Mouse (Mus musculus): ENCODE data around the gene Tcam1.
A peak's percentile ranks its signal among the peaks of the same experiment; 100 is the strongest.
"Not testable (repeated sequence)": the region's sequence is repeated elsewhere in the genome, so short reads cannot be mapped to it uniquely, and the experiment has no call there.

Tcam1 gene

DNA sequence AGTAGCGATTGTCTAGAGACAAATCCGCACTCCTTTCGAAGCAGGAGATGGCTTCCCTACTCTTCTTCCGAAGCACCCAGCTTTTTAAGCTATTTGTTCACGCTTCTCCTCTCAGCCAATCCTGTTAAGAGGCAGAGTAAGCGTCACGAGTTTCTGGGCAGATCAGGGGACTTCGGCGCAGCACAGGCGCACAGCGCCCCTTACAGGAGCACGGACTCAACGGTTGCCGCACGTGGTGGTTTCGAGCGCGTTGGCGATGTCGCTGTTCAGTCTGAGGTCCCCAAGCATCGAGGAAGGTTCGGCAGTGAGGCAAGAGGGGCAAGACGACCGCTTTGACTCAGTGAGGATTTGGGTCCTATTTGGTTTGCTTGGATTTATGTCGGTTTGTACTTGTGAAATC is at the start of gene Tcam1:
Gene Tcam1 (plus strand): TSS at position 219 of the 400 bp plus-strand sequence.
- peak; percentile 86 for DNase-seq (ENCODE audit: low read depth, low spot score)

DNA sequence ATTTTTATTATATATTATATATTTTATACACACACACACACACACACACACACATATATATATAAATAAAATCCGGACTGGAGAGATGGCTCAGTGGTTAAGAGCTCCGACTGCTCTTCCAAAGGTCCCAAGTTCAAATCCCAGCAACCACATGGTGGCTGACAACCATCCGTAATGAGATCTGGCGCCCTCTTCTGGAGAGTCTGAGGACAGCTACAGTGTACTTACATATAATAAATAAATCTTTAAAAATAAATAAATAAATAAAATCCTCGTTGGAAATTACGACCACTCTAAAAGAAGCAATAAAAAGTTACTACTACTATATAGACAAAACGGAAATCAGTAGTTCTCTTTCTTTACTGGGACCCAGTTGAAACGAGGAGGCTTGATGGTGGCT is 42.5 kb upstream of the Tcam1 start:
- not testable (repeated sequence) for DNase-seq (ENCODE audit: low read depth, low spot score)

DNA sequence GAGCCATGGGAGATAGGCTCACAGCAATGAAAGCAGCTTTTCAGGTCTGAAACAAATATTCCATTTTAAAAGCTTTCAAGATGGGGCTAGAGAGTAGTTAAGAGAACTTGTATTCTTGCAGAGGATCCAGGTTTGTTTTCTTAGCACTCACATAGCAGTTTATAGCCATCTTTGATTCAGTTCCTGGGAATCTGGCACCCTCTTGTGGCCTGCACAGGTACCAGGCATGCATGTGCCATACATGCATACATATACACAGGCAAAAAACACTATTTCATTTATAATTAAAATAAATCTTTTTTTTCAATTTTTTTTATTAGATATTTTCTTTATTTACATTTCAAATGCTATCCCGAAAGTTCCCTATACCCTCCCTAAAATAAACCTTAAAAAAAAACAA is 29.6 kb upstream of the Tcam1 start:
- DNase-seq (ENCODE audit: low read depth, low spot score) = no peak

DNA sequence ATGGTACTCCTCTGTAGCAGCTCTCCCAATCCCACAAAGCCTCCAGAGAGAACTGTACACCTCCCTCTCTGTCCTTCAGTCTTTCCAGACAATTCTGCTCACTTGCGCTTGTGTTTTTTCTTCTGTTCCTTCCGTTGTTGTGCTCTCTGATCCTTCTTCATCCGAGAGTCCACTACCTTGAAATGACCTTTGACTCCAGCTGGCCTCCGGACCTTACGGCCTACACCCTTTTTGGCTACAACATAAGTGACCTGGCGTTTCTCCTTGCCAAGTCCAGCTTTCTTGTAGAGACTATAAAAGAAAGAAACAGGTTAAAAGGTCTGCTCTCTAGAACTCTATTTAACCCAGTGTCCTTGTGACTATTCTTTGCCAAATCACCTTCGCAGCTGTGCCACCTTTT is 27.1 kb upstream of the Tcam1 start:
- DNase-seq (ENCODE audit: low read depth, low spot score) = no peak

DNA sequence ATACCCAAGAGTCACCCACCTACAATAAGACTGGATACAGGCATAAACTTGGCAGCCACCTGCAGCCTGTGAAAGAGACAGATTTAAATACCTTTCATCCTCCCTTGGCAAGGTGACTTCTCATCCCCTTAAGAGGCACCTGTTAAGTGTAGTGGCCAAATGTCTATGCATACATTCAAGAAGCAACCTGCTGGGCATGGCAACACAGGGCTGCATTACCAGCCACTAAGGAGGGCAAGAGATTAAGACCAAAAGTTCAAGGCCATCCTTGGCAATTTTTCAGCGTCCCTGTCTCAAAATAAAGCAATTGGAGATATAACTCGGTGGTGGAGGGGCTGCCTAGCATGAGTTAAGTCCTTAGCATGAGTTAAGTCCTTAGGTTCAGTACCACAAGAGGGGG is 21.7 kb upstream of the Tcam1 start:
- DNase-seq (ENCODE audit: low read depth, low spot score) = no peak

DNA sequence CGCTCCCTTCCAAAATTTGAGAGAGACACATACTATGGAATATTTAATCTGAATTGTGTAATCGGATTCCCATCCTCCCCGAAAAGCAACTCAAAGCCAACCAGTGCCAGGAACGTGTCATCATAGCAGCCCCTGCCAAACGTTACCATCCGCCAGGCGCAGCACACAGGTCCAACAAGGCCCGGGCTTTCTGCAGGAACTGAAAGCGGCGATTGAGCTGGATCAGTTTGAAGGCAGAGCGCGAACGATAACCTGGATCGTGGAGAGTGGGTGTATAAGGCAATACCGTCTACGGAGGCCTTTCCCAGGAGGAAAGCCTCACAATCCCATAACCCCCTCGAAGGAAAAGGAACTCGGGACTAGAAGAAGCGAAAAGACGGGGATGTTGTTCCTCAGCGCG is 21.3 kb upstream of the Tcam1 start:
- DNase-seq (ENCODE audit: low read depth, low spot score) = no peak

DNA sequence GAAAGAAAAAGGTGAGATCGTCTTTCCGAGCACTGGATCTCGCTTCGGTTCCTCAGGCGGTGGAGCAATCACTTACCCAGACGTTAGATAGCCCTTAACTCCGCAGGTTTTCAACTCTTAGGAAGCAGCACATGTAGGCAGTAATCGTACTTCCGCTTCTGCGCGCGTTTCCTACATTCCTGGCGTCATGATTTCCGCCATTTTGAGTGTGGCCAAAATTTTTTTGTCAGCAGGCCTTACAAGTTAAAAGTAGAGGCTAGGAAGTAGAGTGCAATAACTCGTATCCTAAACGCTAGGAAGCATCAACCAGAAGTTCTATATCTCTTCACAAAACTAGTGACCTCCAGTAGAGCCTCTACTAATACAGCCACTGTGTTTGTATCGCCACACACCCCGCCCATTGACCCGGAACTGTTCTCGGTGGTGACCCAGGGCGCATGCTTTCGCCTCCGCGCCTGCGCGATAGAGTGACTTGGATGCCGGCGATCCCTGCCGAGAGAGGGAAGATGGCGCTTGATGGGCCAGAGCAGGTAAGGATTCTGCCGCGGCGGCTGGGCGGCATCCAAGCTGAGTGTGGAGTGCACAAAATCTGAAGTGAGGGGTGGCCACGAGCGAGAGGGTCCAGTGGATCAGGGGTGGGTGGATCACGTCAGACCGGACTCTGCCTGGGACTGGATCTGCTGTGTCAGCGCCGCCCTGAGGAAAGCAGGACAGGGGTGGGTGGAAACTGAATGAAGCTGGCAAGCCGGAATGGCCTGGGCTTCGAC is 20.6 kb upstream of the Tcam1 start, which contains the start of the genes Ftsj3 and Psmc5:
Gene Ftsj3 (minus strand): TSS at position 395 of the 767 bp plus-strand sequence.
Gene Psmc5 (plus strand): TSS at position 470 of the 767 bp plus-strand sequence.
- DNase-seq (ENCODE audit: low read depth, low spot score) = peak; percentile 87

DNA sequence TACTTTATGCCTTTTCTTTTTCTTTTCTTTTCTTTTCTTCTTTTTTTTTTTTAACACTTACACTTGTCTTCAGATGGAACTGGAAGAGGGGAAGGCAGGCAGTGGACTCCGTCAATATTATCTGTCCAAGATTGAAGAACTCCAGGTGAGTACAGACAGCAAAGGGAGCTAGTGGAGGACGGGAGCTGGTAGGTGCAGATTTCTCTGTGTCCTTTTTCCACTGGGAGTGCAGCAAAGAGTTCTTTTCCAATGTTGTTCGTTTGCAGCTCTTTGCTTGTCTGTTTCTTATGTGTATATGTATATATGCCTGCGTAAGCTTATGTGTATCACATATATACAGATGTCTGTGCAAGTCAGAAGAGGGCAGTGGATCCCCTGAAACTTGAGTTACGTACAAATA is 19.7 kb upstream of the Tcam1 start:
- DNase-seq (ENCODE audit: low read depth, low spot score) = no peak

DNA sequence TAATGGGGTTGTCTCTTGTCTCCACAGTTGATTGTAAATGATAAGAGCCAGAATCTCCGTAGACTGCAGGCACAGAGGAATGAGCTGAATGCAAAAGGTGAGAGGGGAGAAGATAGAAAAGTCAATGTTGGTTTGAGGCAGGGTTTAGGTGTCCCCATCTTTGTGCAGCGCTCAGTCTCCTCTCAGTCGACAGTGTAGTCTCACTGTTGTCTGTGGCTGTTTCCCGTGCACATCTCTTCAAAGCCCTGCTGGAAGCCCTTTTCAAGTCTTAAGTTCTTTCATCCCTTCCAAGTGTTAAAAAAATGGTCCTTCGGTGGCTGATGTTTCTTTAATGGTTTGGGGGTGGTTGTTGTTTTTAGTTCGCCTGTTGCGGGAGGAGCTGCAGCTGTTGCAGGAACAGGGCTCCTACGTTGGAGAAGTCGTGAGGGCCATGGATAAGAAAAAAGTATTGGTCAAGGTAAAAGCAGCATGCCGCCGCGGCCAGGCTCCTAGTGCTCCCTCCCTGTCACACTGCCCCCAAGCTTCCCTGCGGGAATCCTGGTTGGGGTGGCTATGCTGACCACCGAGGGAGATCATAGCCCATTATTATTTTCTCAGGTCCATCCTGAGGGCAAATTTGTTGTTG is 15.5 kb upstream of the Tcam1 start:
- no peak for DNase-seq (ENCODE audit: low read depth, low spot score)

DNA sequence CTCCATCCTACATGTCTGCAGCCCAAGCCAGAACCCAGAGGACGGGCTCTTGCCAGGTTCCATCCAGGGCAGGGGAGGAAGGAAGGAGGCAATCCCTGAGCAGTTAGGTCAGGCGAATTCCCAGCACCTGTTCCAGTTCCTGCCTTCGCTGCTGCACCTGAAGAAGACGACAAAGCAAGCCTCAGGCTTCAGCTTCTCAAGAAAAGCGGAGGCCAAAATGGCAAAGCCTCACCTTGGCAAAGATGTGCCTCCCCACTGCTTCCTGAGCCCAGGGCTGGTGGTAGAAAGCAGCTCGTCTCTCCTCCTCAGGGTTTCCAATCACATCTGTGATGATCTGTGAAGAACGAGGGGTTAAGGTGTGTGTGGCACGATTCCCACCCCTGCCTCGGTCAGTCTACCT is 12.5 kb upstream of the Tcam1 start:
- DNase-seq (ENCODE audit: low read depth, low spot score) = no peak

DNA sequence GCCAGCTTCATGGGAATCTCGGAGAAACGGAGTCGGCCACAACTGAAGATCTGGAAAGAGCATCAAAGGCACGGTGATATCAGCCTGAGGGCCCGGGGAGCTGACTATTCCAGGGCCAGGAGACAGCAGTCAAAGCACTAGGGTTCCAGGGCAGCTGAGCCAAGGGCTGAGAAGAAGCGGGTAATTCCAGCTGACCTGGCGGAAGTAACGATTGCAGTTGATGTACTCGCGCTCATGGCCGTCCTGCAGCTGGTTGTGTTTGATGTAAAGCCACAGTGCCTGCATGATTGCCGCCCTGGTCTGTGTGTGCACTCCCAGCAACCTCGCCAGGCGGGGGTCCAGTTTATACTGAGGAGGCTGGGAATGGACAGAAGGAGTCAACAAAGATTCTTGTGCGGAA is 11.5 kb upstream of the Tcam1 start:
- no peak for DNase-seq (ENCODE audit: low read depth, low spot score)

DNA sequence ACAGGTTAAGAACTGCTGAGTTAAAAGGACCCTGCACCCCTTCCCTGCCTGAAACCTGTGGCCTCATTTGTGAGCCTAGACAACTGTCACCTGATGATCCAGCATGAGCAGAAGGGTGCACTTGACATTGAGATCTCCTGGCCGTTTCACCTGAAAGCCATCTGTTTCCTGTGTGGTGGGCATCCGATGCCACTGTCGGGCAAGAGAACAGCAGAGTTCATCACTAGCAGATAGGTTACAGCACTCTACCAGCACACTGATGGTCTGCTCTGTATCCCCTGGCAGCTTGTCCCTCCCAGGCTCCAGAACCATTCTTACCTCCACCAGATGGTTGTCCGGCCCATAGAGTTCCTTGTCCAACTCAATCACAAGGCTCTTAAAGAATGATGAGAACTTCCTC is 10.9 kb upstream of the Tcam1 start:
- DNase-seq (ENCODE audit: low read depth, low spot score) = no peak

DNA sequence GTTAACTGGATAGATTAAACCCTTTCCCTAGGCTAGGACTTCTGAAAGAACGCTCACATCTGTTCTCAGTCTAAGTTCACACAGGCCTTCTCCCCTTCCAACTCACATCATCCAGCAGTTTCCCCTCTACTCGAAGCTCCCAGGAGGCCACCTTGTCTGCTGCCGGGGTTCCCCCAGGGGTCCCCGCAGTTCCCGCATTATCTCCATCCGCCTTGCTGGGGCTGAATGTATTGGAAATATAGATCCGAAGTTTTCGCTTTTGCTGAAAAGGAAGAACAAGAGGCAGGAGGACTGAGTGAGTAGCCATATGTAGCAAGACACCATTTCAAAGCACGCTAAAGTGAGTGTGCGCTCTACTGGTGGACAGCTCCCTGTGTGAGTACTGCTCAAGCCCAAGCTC is 10.0 kb upstream of the Tcam1 start:
- DNase-seq (ENCODE audit: low read depth, low spot score) = no peak

DNA sequence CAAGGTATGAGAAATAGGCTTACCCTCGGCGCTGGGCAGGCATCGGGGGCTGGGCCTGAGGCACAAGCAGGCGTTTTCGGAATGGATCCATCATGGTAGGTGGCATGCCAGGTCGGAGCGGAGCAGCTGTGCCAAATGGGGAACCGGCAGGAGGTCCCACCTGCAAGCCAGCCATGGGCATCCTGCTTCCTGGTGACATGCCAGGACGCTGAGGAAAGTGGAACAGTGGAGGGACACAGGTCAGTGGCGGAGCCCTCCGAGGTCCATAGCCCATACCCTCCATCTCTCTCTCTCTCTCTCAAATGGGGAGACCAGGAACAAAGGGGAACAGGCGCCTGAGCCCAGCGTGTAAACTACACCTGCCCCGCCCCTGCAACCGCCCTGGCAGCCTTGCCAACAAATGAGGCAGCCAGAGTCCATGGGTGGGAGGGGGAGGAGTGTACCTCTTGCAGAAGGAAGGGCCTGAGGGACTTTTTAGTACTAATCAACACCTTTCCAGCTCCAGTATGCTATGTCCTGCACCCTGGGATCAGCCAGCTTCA is 9.1 kb upstream of the Tcam1 start:
- no peak for DNase-seq (ENCODE audit: low read depth, low spot score)

DNA sequence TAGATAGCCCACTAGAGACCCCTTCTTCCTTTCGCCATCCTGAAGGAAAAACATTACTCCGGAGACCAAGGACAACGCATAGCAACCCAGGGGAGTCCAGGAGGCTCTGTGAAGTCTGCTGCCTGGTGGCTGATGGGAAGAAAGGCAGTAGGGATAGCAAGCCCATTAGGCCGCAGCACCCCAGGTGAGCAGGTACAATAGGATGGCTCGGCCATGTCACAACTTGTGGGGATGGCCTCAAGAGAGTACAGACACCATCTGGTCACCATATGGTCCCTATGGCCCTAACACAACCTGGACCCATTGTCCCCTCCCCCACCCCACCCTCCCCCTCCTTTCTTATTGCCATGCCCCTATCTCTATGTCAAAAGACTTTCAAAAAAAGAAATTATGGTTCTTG is 8.6 kb upstream of the Tcam1 start:
- no peak for DNase-seq (ENCODE audit: low read depth, low spot score)

DNA sequence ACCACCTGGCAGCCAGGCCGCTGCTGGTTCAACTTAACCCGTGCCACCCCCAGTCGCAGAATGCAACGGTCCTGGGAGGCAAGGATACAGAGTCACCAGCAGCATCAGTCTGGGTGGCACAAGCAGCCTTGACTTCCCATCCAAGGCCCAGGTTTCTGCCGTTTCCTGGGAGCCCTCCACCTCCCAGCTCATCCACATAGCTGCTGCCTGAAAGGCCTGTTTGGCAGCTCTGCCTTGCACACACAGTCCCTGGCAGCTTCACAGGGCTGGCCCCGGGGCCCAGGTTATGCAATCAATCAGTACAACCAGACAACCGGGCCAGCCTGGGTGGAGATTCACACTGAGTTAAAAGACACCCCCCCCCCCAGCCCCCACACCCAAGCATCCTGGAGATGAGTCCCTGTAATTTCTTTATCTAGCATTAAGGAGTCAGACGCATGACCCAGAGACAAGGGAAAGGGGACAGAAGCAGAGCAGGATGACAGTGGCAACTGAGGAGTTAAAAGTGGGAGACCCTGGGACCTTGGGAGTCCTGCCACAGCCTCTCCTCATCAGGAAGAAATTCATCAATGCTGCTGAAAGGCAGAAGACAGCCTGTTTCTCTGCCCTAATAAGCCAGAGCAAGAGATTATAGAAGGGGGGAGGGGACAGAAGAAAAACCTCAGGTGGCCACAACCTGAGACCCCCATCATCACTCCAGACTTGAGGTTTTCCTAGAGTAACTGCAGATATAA is 8.0 kb upstream of the Tcam1 start:
- DNase-seq (ENCODE audit: low read depth, low spot score) = no peak

DNA sequence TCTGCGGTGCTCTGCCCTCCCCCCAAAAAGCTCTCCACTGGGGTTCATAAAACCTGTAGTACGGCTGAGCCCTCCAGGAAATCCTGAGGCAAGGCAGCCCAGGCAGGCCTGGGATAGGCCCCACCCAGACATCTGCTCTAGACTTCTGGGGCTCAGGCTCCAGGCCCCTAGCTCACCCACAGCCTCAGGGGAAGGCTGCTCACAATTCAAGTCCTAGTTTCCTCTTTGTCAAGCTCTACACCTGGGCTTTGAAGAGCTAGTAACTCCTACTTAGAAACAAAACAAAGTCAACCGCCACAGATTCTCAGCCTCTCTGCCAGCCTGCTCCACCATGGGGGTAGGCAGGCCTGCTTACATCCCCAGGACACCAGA is 7.4 kb upstream of the Tcam1 start:
- no peak for DNase-seq (ENCODE audit: low read depth, low spot score)

DNA sequence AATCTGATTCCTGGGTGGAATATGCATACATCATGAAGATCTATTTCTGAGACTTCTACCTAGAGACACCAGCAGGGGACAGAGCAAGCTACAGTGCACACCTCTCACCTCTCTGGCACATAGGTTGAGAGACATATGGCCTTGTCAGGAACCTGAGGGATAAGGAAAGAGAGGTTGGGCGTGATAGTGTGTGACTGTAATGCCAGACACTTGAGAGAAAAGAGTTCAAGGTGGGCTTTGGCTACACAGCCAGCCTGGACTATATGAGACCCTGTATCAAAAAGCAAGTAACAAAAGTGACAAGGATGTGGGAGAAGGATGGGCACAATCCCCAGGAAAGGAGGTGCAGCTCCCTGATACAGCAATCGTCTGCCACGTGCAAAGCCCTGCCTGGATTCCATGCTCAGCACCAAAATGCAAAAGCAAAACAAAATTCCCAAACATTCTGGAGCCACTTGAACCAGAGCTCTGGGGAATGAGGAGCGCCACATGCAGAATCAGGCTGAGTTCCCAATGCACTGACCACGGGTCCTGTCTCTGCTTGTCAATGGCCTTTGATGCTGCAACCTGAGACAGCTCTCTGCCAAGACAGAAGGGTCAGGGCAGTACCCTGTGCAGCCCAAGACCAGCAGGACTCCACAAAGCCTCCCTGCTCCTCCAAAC is 5.2 kb upstream of the Tcam1 start:
- no peak for DNase-seq (ENCODE audit: low read depth, low spot score)

DNA sequence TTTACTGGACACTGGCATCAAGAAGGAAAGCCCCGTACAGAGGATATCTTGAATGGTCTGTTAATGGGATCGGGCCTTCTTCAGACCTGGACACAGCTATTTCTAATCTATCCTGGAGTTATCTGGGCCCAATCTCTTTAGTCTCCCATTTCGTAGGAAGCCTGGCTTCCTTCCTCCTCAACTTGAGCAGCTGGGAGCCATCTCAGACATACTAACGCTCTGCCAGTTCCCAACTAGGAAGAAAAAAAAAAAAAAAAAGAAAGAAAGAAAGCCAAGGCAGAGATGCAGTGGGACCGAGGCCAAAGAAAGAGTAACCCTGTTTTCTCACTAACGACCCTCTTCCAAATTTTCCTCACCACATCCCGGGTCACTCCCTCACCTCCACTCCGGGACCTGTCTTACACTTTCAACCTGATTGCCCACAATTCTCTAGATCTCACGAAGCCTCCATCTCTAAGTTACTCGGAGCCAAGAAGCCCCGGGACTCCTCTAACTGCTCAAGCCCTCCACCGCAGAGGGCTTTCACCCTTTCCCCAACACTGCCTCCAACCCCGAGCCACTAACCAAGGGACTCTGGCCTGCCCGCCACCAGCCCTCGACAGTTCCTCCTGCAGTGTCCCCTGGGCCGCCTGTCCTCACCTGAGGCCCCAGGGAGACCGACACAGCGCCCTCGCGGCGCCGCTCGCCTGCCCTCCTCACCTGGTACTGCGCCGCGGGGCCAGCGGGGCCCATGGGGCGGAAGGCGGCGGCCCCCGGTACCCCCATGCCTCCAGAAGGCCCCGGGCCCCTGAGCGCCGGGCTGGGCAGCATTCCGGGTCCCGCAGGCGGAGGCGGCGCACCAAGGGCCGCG is 4.5 kb upstream of the Tcam1 start:
- no peak for DNase-seq (ENCODE audit: low read depth, low spot score)

DNA sequence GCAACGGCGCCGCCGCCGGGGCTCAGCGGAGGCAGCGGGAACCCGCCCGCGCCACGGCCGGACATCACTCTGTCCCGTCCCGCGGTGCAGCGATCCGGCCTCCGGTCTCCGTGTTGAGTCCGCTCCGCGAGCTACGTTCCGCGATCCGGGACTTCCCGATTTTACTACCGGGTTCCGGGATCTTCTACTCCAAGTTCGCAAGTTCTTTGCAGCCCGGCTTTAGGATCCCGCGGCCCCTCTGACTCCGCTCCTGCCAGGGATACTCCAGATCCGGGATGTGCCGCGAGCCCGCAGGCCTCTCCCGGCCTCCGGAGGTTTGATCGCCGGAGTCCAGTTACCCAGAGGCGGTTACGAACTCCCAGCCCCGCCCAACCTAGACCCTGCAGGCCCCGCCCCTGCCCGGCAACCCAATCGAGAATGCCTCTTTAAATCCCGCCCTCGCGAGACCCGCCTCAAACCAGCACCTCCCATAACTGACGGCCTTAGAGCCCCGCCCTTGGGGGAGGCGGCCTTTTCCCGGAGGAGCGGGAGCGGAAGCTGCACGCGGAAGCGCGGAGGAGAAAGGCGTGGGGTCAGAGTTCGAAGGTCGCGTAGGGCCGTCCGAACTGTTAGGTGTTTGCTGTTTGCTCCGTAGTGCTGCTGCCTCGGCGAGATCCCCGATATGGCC is 3.7 kb upstream of the Tcam1 start, which contains the start of gene Smarcd2:
Gene Smarcd2 (minus strand): TSS at position 329 of the 667 bp plus-strand sequence.
- DNase-seq (ENCODE audit: low read depth, low spot score) = peak; percentile 97
